Mouse (Mus musculus): ENCODE results near the gene Vmn1r85. TPM values are rescaled to one million over a fixed set of nuclear protein-coding genes. Genes with fewer than 3 reads are reported as not detected.
A peak's percentile ranks its signal among the peaks of the same experiment; 100 is the strongest.

Gene Vmn1r85
- total RNA-seq, 1 experiment from 2014 or later = not detected

GRCm38 (mm10) chr7:13039181-13039580 lies 55.8 kb downstream of the Vmn1r85 start:
- ATAC-seq (replicated peaks; ENCODE audit: low read depth, poor library complexity, severe bottlenecking) = no peak

GRCm38 (mm10) chr7:13038621-13039169 lies 56.3 kb downstream of the Vmn1r85 start:
- ATAC-seq (replicated peaks; ENCODE audit: low read depth, poor library complexity, severe bottlenecking) = peak; percentile 20

GRCm38 (mm10) chr7:13037901-13038555 lies 56.9 kb downstream of the Vmn1r85 start, which contains the start of gene Ube2m:
Gene Ube2m (minus strand): TSS chr7:13038275.
- peak; percentile 53 for ATAC-seq (replicated peaks; ENCODE audit: low read depth, poor library complexity, severe bottlenecking)

GRCm38 (mm10) chr7:13037366-13037765 lies 57.6 kb downstream of the Vmn1r85 start:
- ATAC-seq (replicated peaks; ENCODE audit: low read depth, poor library complexity, severe bottlenecking) = no peak

GRCm38 (mm10) chr7:13036806-13037205 lies 58.2 kb downstream of the Vmn1r85 start:
- no peak for ATAC-seq (replicated peaks; ENCODE audit: low read depth, poor library complexity, severe bottlenecking)

- ATAC-seq (replicated peaks; ENCODE audit: low read depth, poor library complexity, severe bottlenecking) = no peak
Observed at GRCm38 (mm10) chr7:13035211-13035855, 59.6 kb downstream of the Vmn1r85 start.

- peak; percentile 61 for ATAC-seq (replicated peaks; ENCODE audit: low read depth, poor library complexity, severe bottlenecking)
Observed at GRCm38 (mm10) chr7:13034148-13034977, 60.6 kb downstream of the Vmn1r85 start, which contains the start of gene Chmp2a. Gene Chmp2a (minus strand): TSS chr7:13034807.

GRCm38 (mm10) chr7:13033451-13034147 lies 61.4 kb downstream of the Vmn1r85 start:
- ATAC-seq (replicated peaks; ENCODE audit: low read depth, poor library complexity, severe bottlenecking) = no peak

Other genes starting within 250 kb of the Vmn1r85 start
- gene Zfp128, start 214.0 kb downstream of the Vmn1r85 start, total RNA-seq (2017) = 1.4 and 2.8 TPM in 2 replicates
- gene Zscan22, start 197.4 kb downstream of the Vmn1r85 start, total RNA-seq (2017) = 5.8 and 9.8 TPM in 2 replicates
- gene Rps5, start 172.9 kb downstream of the Vmn1r85 start, total RNA-seq (2017) = 1,289 and 2,367 TPM in 2 replicates
- gene Rnf225, start 167.8 kb downstream of the Vmn1r85 start, total RNA-seq (2017) = 0.24 and 0.55 TPM in 2 replicates
- 6.7 and 8.0 TPM in 2 replicates for gene Zfp324, start 129.3 kb downstream of the Vmn1r85 start, total RNA-seq (2017)
- 3.7 and 3.8 TPM in 2 replicates for gene Zfp446, start 117.3 kb downstream of the Vmn1r85 start, total RNA-seq (2017)
- gene Slc27a5, start 97.0 kb downstream of the Vmn1r85 start, total RNA-seq (2017) = not detected in 2 replicates
- gene Trim28, start 96.1 kb downstream of the Vmn1r85 start, total RNA-seq (2017) = 481 and 549 TPM in 2 replicates
- gene Zbtb45, start 85.1 kb downstream of the Vmn1r85 start, total RNA-seq (2017) = 9.7 and 9.8 TPM in 2 replicates
- 147 and 158 TPM in 2 replicates for gene Chmp2a, start 60.4 kb downstream of the Vmn1r85 start, total RNA-seq (2017)
- 97.7 and 99.2 TPM in 2 replicates for gene Ube2m, start 56.9 kb downstream of the Vmn1r85 start, total RNA-seq (2017)
- 0.87 and 1.3 TPM in 2 replicates for gene Mzf1, start 40.4 kb downstream of the Vmn1r85 start, total RNA-seq (2017)
- not detected in 2 replicates for gene Vmn1r86, start 24.7 kb upstream of the Vmn1r85 start, total RNA-seq (2017)
- gene Vmn1r87, start 45.0 kb upstream of the Vmn1r85 start, total RNA-seq (2017) = not detected in 2 replicates
- gene Vmn1r88, start 64.4 kb upstream of the Vmn1r85 start, total RNA-seq (2017) = under 0.01 TPM in 1 of 2 replicates, not detected in the other
- gene Vmn1r89, start 117.8 kb upstream of the Vmn1r85 start, total RNA-seq (2017) = not detected in 2 replicates
- gene Lig1, start 182.1 kb upstream of the Vmn1r85 start, total RNA-seq (2017) = 94.5 and 102 TPM in 2 replicates
- gene Zswim9, start 183.5 kb upstream of the Vmn1r85 start, total RNA-seq (2017) = 4.8 and 6.9 TPM in 2 replicates
- 4.0 and 4.7 TPM in 2 replicates for gene Pla2g4c, start 229.5 kb upstream of the Vmn1r85 start, total RNA-seq (2017)

Data from common myeloid progenitor, adult 5-6 weeks (primary cell).